Mouse (Mus musculus): Measurements from ENCODE around the gene Gm47955. TPM values are rescaled to one million over a fixed set of nuclear protein-coding genes. Genes with fewer than 3 reads are reported as not detected.

The Gm47955 gene
- polyA plus RNA-seq, 1 experiment from 2014 or later, result not detected

- ATAC-seq (ENCODE audit: insufficient number of reproducible peaks, insufficient read depth, low FRiP score, low TSS enrichment), result no peak
- 75% methylated on average over 3 of the region's 3 CpGs for WGBS
Observed at GRCm38 (mm10) chr1:82966413-82966812, 6.3 kb downstream of the Gm47955 start.

GRCm38 (mm10) chr1:82972046-82972445, 12.0 kb downstream of the Gm47955 start:
- ATAC-seq (ENCODE audit: insufficient number of reproducible peaks, insufficient read depth, low FRiP score, low TSS enrichment), result no peak
- Histone ChIP-seq H3K9me3 (no peaks in the 10 kb centered on the region), H3K4me1 (no peaks in the 10 kb centered on the region), H3K27me3 (no peaks in the 10 kb centered on the region), H3K27ac (no peak overlapping the region), H3K9ac (no peak overlapping the region), H3K4me2 (replicated peaks) (no peak overlapping the region), H3K36me3 (no peaks in the 10 kb centered on the region), H3K4me3 (no peak overlapping the region)
- 62% methylated on average over 4 of the region's 4 CpGs for WGBS

More at GRCm38 (mm10) chr1:82966413-82966812, 6.3 kb downstream of the Gm47955 start:
- no peaks in the 10 kb centered on the region for H3K36me3 ChIP-seq
- no peaks in the 10 kb centered on the region for H3K27me3 ChIP-seq
- H3K9me3 ChIP-seq, result no peaks in the 10 kb centered on the region
- no peak overlapping the region for H3K9ac ChIP-seq
- H3K4me2 ChIP-seq (replicated peaks), result no peak overlapping the region
- no peaks in the 10 kb centered on the region for H3K4me1 ChIP-seq
- H3K4me3 ChIP-seq, result no peak overlapping the region
- no peak overlapping the region for H3K27ac ChIP-seq

GRCm38 (mm10) chr1:82973244-82973643, 13.2 kb downstream of the Gm47955 start:
- H3K4me2 ChIP-seq (replicated peaks), result no peak overlapping the region
- ATAC-seq (ENCODE audit: insufficient number of reproducible peaks, insufficient read depth, low FRiP score, low TSS enrichment), result no peak
- no peaks in the 10 kb centered on the region for H3K9me3 ChIP-seq
- no peak overlapping the region for H3K4me3 ChIP-seq
- no peaks in the 10 kb centered on the region for H3K36me3 ChIP-seq
- no peak overlapping the region for H3K9ac ChIP-seq
- H3K4me1 ChIP-seq, result no peaks in the 10 kb centered on the region
- H3K27ac ChIP-seq, result no peak overlapping the region
- WGBS, result 83% methylated on average over 1 of the region's 1 CpGs
- H3K27me3 ChIP-seq, result no peaks in the 10 kb centered on the region

GRCm38 (mm10) chr1:82973901-82974300, 13.8 kb downstream of the Gm47955 start:
- WGBS, result 69% methylated on average over 6 of the region's 6 CpGs
- no peak overlapping the region for H3K27ac ChIP-seq
- no peak overlapping the region for H3K4me2 ChIP-seq (replicated peaks)
- no peaks in the 10 kb centered on the region for H3K4me1 ChIP-seq
- no peaks in the 10 kb centered on the region for H3K36me3 ChIP-seq
- ATAC-seq (ENCODE audit: insufficient number of reproducible peaks, insufficient read depth, low FRiP score, low TSS enrichment), result no peak
- H3K4me3 ChIP-seq, result no peak overlapping the region
- no peaks in the 10 kb centered on the region for H3K9me3 ChIP-seq
- no peak overlapping the region for H3K9ac ChIP-seq
- H3K27me3 ChIP-seq, result no peaks in the 10 kb centered on the region

GRCm38 (mm10) chr1:82974342-82974741, 14.3 kb downstream of the Gm47955 start:
- H3K36me3 ChIP-seq, result no peaks in the 10 kb centered on the region
- H3K9me3 ChIP-seq, result no peaks in the 10 kb centered on the region
- WGBS, result 88% methylated on average over 9 of the region's 9 CpGs
- ATAC-seq (ENCODE audit: insufficient number of reproducible peaks, insufficient read depth, low FRiP score, low TSS enrichment), result no peak
- H3K4me2 ChIP-seq (replicated peaks), result no peak overlapping the region
- no peak overlapping the region for H3K9ac ChIP-seq
- H3K27me3 ChIP-seq, result no peaks in the 10 kb centered on the region
- H3K4me3 ChIP-seq, result no peak overlapping the region
- no peak overlapping the region for H3K27ac ChIP-seq
- H3K4me1 ChIP-seq, result no peaks in the 10 kb centered on the region

- WGBS, result 74% methylated on average over 5 of the region's 5 CpGs
- H3K4me2 ChIP-seq (replicated peaks), result no peak overlapping the region
- no peak overlapping the region for H3K4me3 ChIP-seq
- ATAC-seq (ENCODE audit: insufficient number of reproducible peaks, insufficient read depth, low FRiP score, low TSS enrichment), result no peak
- H3K36me3 ChIP-seq, result no peaks in the 10 kb centered on the region
- no peaks in the 10 kb centered on the region for H3K27me3 ChIP-seq
- H3K27ac ChIP-seq, result no peak overlapping the region
- H3K9ac ChIP-seq, result no peak overlapping the region
- no peaks in the 10 kb centered on the region for H3K4me1 ChIP-seq
- H3K9me3 ChIP-seq, result no peaks in the 10 kb centered on the region
Observed at GRCm38 (mm10) chr1:82975750-82976149, 15.7 kb downstream of the Gm47955 start.

GRCm38 (mm10) chr1:82977840-82978239, 17.8 kb downstream of the Gm47955 start:
- Histone ChIP-seq H3K36me3 (no peaks in the 10 kb centered on the region), H3K9ac (no peak overlapping the region), H3K9me3 (no peaks in the 10 kb centered on the region), H3K4me3 (no peak overlapping the region), H3K4me1 (no peaks in the 10 kb centered on the region), H3K27me3 (no peaks in the 10 kb centered on the region), H3K27ac (no peak overlapping the region), H3K4me2 (replicated peaks) (no peak overlapping the region)
- no peak for ATAC-seq (ENCODE audit: insufficient number of reproducible peaks, insufficient read depth, low FRiP score, low TSS enrichment)

GRCm38 (mm10) chr1:82986738-82987137, 26.7 kb downstream of the Gm47955 start:
- no peaks in the 10 kb centered on the region for H3K4me1 ChIP-seq
- H3K27me3 ChIP-seq, result no peaks in the 10 kb centered on the region
- H3K9me3 ChIP-seq, result peaks cover 5% of the 10 kb centered on the region; the same call in 1 of the 2 replicates
- H3K27ac ChIP-seq, result no peak overlapping the region
- H3K9ac ChIP-seq, result no peak overlapping the region
- no peaks in the 10 kb centered on the region for H3K36me3 ChIP-seq
- no peak overlapping the region for H3K4me2 ChIP-seq (replicated peaks)
- H3K4me3 ChIP-seq, result no peak overlapping the region
- 90% methylated on average over 6 of the region's 6 CpGs for WGBS
- no peak for ATAC-seq (ENCODE audit: insufficient number of reproducible peaks, insufficient read depth, low FRiP score, low TSS enrichment)

GRCm38 (mm10) chr1:82987530-82988198, 27.6 kb downstream of the Gm47955 start:
- H3K4me3 ChIP-seq, result no peak overlapping the region
- no peaks in the 10 kb centered on the region for H3K36me3 ChIP-seq
- no peak overlapping the region for H3K4me2 ChIP-seq (replicated peaks)
- WGBS, result 26% methylated on average over 4 of the region's 4 CpGs
- H3K4me1 ChIP-seq, result no peaks in the 10 kb centered on the region
- no peaks in the 10 kb centered on the region for H3K27me3 ChIP-seq
- H3K9me3 ChIP-seq, result peaks cover 5% of the 10 kb centered on the region; the same call in 1 of the 2 replicates
- no peak overlapping the region for H3K9ac ChIP-seq
- no peak overlapping the region for H3K27ac ChIP-seq
- 0 out of 2 replicates have a peak, but pooled peaks have one; percentile 10 for ATAC-seq (ENCODE audit: insufficient number of reproducible peaks, insufficient read depth, low FRiP score, low TSS enrichment)

GRCm38 (mm10) chr1:82991062-82991461, 31.0 kb downstream of the Gm47955 start:
- no peaks in the 10 kb centered on the region for H3K4me1 ChIP-seq
- H3K9ac ChIP-seq, result no peak overlapping the region
- H3K9me3 ChIP-seq, result no peaks in the 10 kb centered on the region
- no peak for ATAC-seq (ENCODE audit: insufficient number of reproducible peaks, insufficient read depth, low FRiP score, low TSS enrichment)
- H3K27ac ChIP-seq, result no peak overlapping the region
- no peaks in the 10 kb centered on the region for H3K36me3 ChIP-seq
- no peak overlapping the region for H3K4me2 ChIP-seq (replicated peaks)
- no peak overlapping the region for H3K4me3 ChIP-seq
- no peaks in the 10 kb centered on the region for H3K27me3 ChIP-seq
- WGBS, result 76% methylated on average over 4 of the region's 4 CpGs

GRCm38 (mm10) chr1:82991596-82991995, 31.5 kb downstream of the Gm47955 start:
- H3K9me3 ChIP-seq, result no peaks in the 10 kb centered on the region
- no peak for ATAC-seq (ENCODE audit: insufficient number of reproducible peaks, insufficient read depth, low FRiP score, low TSS enrichment)
- no peak overlapping the region for H3K4me3 ChIP-seq
- WGBS, result 86% methylated on average over 3 of the region's 3 CpGs
- no peaks in the 10 kb centered on the region for H3K36me3 ChIP-seq
- H3K27me3 ChIP-seq, result no peaks in the 10 kb centered on the region
- no peak overlapping the region for H3K9ac ChIP-seq
- no peak overlapping the region for H3K27ac ChIP-seq
- no peaks in the 10 kb centered on the region for H3K4me1 ChIP-seq
- H3K4me2 ChIP-seq (replicated peaks), result no peak overlapping the region

GRCm38 (mm10) chr1:82992093-82992492, 32.0 kb downstream of the Gm47955 start:
- no peak for ATAC-seq (ENCODE audit: insufficient number of reproducible peaks, insufficient read depth, low FRiP score, low TSS enrichment)
- H3K9me3 ChIP-seq, result no peaks in the 10 kb centered on the region
- WGBS, result 94% methylated on average over 6 of the region's 6 CpGs
- H3K36me3 ChIP-seq, result no peaks in the 10 kb centered on the region
- H3K4me1 ChIP-seq, result no peaks in the 10 kb centered on the region
- H3K27me3 ChIP-seq, result no peaks in the 10 kb centered on the region
- H3K27ac ChIP-seq, result no peak overlapping the region
- no peak overlapping the region for H3K4me2 ChIP-seq (replicated peaks)
- no peak overlapping the region for H3K9ac ChIP-seq
- no peak overlapping the region for H3K4me3 ChIP-seq

All from embryonic facial prominence, embryonic 12.5 days (tissue).